Mouse (Mus musculus) kidney, postnatal 0 days (tissue): ENCODE results near the gene Oca2. TPM values are rescaled to one million over a fixed set of nuclear protein-coding genes. Genes with fewer than 3 reads are reported as not detected.

Experiments used
- ATAC-seq: fragments of 200-750 bp; cut with Nextera tagmentation; replicated peaks from 2 replicates; pipeline ENCODE4 v1.8.0; 2017; ENCODE audit warnings: low read depth, moderate number of reproducible peaks, moderate TSS enrichment, moderate library complexity; ENCODE audit not compliant: low FRiP score
- DNase-seq: peaks from one replicate; pipeline ENCODE4 v3.0.0-alpha.2; 2016; ENCODE audit warnings: low spot score
- H3K27ac ChIP-seq: fragments of 300-500 bp; sonication (generic); 2 replicates; pipeline ENCODE4 v1.5.1; 2014; ENCODE audit warnings: mild to moderate bottlenecking
- H3K27me3 ChIP-seq: fragments of 300-500 bp; sonication (generic); 2 replicates; pipeline ENCODE4 v1.6.1; 2014; ENCODE audit warnings: low read length, mixed read lengths; ENCODE audit not compliant: insufficient read depth
- H3K36me3 ChIP-seq: fragments of 300-500 bp; sonication (generic); 2 replicates; pipeline ENCODE4 v1.6.1; 2014; ENCODE audit warnings: low read length, mixed read lengths; ENCODE audit not compliant: insufficient read depth
- H3K4me1 ChIP-seq: fragments of 300-500 bp; sonication (generic); replicated peaks from 2 replicates; pipeline ENCODE4 v1.6.1; 2014; ENCODE audit warnings: antibody characterized with exemption, low read length, mixed read lengths; ENCODE audit not compliant: insufficient read depth
- H3K4me2 ChIP-seq: fragments of 300-500 bp; sonication (generic); 2 replicates; pipeline ENCODE4 v1.6.1; 2014; ENCODE audit warnings: mild to moderate bottlenecking, low read length, moderate library complexity, mixed read lengths
- H3K4me3 ChIP-seq: fragments of 300-500 bp; sonication (generic); replicated peaks from 2 replicates; pipeline ENCODE4 v1.5.1; 2014; ENCODE audit warnings: low read depth, low read length
- H3K9ac ChIP-seq: fragments of 300-500 bp; sonication (generic); 2 replicates; pipeline ENCODE4 v1.6.1; 2014; ENCODE audit warnings: low read depth, low read length
- H3K9me3 ChIP-seq: fragments of 300-500 bp; sonication (generic); replicated peaks from 2 replicates; pipeline ENCODE4 v1.6.1; 2016; ENCODE audit warnings: low read length, inconsistent platforms, mixed read lengths
- CTCF ChIP-seq: IDR thresholded peaks from 2 replicates; pipeline ENCODE4 v1.5.1; 2016; ENCODE audit warnings: antibody characterized with exemption, low read depth, mild to moderate bottlenecking, moderate library complexity
- WGBS: fragments of 180-500 bp; shearing (Covaris S2); extraction: QIAGEN DNeasy Blood & Tissue Kit; methylation state at CpG from one replicate; pipeline ENCODE4 v1.1.7; 2014; 5-methylcytosine and 5-hydroxymethylcytosine counted together
- polyA plus RNA-seq: library from polyadenylated mRNA; unstranded; fragments of >200 nt; fragmentation: Nextera tagmentation; extraction: Ambion mirVana; gene quantifications from 2 replicates; pipeline ENCODE4 v1.2.1, GENCODE M21; 2015

Gene Oca2
- polyA plus RNA-seq, 1 experiment from 2014 or later, result 0.09 TPM

DNA sequence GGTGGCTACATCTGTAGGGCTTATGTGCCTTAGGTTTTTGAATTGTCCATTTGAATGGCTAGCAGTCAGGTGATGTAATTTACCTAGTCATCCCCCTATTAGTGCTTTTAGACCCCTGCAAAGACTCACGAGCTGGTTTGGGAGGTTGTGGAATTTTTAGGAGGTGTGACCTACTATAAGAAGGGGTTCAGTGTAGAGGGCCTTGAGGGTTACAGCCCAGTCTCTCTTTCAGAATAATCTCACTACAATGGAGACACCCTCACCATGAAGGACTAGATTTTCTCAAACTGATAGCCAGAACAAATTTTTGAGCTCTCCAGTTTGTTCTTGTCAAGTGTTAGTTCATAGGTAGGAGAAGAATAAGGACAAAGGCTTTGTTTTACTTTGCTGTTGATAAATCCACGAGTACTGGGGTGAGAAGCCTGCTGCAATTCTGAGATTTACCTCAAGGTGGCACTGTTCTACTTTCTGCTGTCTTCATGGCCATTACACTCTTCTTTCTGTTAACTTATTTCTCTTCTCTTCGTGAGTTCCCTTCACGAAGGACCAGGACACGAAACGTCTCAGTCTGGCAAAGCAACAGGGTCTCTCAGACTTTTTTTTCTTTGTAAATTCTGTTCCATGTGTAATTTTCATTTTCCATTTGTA is 52.0 kb downstream of the Oca2 start:
- peak; percentile 93 for TF ChIP-seq CTCF
- Histone ChIP-seq H3K27ac (no peak overlapping the region), H3K9ac (no peak overlapping the region), H3K4me1 (no peaks in the 10 kb centered on the region), H3K4me2 (no peak overlapping the region), H3K36me3 (no peaks in the 10 kb centered on the region), H3K27me3 (no peaks in the 10 kb centered on the region), H3K4me3 (no peak overlapping the region), H3K9me3 (no peaks in the 10 kb centered on the region)
- WGBS, result 30% methylated on average over 6 of the region's 6 CpGs
- ATAC-seq, result no peak
- peak; percentile 79 for DNase-seq

DNA sequence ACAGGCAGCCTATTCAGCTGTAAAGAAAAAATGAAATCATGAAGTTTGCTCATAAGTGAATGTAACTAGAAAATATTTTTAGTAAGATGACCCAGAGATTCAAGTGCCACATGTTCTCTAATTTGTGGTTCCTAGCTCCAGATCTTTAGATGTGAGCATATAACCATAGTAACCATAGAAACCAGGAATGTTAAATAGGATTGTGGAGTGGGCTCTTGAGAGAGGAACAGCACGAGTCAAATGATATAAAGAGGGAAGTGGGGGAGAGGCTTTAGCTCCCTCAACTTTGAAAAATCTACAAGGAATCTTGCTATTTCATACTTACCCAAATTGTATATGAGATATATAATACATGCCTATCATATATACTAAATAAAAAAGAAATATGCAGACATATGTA is 64.8 kb downstream of the Oca2 start:
- ATAC-seq (no peak), DNase-seq (no peak)
- no peak for TF ChIP-seq CTCF
- Histone ChIP-seq H3K4me2 (no peak overlapping the region), H3K27ac (no peak overlapping the region), H3K36me3 (no peaks in the 10 kb centered on the region), H3K9ac (no peak overlapping the region), H3K9me3 (no peaks in the 10 kb centered on the region), H3K27me3 (no peaks in the 10 kb centered on the region), H3K4me3 (no peak overlapping the region), H3K4me1 (no peaks in the 10 kb centered on the region)
- WGBS, result 28% methylated on average over 1 of the region's 1 CpGs

DNA sequence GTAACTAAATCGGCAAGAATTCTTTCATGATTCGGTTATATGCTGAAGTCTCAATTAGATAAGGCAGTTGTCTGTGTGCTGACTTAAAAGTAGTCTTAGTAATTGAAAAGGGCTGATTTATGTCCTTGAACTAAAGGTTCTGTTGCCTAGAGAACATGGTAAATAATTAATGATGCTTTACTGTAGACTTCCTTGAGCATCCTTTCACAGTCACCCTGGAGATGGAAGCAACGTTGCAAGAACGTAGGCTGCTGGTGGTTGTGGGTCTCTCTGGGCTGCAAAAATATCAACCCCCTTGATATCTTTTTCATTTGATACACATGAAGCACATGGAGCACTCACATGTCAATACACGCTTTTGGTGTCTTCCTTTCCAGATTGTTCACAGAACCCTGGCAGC is 74.8 kb downstream of the Oca2 start:
- no peak for TF ChIP-seq CTCF
- Histone ChIP-seq H3K4me1 (no peaks in the 10 kb centered on the region), H3K4me3 (no peak overlapping the region), H3K27me3 (no peaks in the 10 kb centered on the region), H3K9ac (no peak overlapping the region), H3K36me3 (no peaks in the 10 kb centered on the region), H3K27ac (no peak overlapping the region), H3K4me2 (no peak overlapping the region), H3K9me3 (no peaks in the 10 kb centered on the region)
- WGBS, result 59% methylated on average over 5 of the region's 5 CpGs
- ATAC-seq (no peak), DNase-seq (no peak)

DNA sequence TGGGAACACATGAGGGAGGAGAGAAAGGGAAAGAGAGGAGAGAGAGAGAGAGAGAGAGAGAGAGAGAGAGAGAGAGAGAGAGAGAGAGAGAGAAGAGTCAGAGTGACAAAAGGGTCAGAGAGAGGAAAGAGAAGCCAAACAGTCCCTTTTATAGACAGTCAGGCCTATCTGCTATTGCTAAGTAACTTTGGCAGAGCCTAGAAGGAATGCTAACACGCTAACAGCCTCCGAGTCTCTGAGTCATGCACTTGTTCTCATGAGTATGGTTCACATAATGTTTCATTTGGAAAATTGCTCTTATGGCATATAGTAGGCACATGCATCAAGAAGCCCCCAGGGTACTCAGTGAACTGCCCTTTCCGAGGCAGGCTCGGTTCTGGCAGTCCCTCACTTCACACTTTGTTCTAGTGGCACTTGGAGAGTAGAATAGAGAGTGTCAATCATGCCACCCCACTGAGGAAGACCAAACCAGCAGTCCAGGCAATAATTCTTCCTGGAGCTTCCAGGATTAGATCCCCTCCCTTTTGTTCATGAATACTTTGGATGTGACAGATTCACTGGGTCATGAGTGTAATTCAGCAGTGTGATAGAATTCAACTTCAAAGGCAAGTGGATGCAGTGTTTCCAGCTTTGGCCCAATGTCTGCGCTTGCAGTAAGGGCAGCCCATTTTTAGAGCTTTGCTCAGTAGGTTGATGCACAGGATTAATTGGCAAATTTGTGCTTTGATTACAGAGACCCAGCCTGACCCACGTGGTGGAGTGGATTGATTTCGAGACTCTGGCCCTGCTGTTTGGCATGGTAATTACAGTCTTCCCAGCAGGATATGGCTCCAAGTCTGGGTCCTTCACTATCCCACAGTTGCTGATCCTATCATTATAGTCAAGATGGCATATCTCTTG is 76.3 kb downstream of the Oca2 start:
- Histone ChIP-seq H3K4me3 (no peak overlapping the region), H3K4me2 (no peak overlapping the region), H3K9ac (no peak overlapping the region), H3K9me3 (no peaks in the 10 kb centered on the region), H3K36me3 (no peaks in the 10 kb centered on the region), H3K4me1 (no peaks in the 10 kb centered on the region), H3K27ac (no peak overlapping the region), H3K27me3 (no peaks in the 10 kb centered on the region)
- ATAC-seq (no peak), DNase-seq (no peak)
- no peak for TF ChIP-seq CTCF
- 58% methylated on average over 7 of the region's 7 CpGs for WGBS

DNA sequence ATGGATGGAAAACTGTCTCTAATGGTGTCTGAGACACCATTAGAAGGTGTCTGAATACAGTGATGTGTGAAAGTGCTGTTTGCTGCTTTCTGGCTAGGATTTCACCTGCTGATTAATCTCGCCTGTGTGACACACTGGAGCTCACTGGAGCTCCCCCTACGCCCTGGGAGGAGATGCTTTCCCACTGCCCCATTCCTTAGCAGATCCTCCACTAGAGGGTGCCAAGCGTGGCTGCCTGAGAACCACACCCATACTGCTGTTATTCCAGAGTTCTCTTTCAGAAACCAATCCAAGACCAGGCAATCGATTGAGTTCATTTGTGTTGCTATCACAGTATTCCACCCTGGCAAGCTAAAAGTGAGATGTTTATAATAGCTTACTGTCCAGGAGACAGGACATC is 88.2 kb downstream of the Oca2 start:
- no peaks in the 10 kb centered on the region for H3K9me3 ChIP-seq
- ATAC-seq, result 0 out of 2 replicates have a peak, but pooled peaks have one; percentile 21
- H3K4me2 ChIP-seq, result no peak overlapping the region
- H3K27ac ChIP-seq, result no peak overlapping the region
- H3K9ac ChIP-seq, result no peak overlapping the region
- no peaks in the 10 kb centered on the region for H3K4me1 ChIP-seq
- no peaks in the 10 kb centered on the region for H3K27me3 ChIP-seq
- TF ChIP-seq CTCF, result peak; percentile 67
- 38% methylated on average over 4 of the region's 4 CpGs for WGBS
- H3K36me3 ChIP-seq, result no peaks in the 10 kb centered on the region
- DNase-seq, result peak; percentile 28
- no peak overlapping the region for H3K4me3 ChIP-seq

DNA sequence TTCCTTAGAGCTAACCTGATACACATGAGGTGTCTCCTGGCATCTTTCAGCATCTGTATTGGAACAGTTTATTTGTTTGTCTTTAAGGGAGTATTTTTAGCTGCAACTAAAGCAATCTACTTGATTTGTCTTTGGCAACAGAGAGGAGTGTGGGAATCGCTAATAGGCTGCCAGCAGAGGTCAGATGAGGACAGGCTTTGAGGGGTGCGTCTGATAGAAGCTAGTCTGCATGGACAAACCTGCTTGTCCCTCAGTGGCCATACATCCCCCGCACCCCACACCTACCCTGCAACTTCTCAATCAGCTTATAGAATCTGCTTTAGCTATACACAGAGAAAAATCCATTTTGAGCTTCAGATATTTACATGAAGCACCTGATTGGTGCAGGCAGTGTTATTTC is 109.0 kb downstream of the Oca2 start:
- no peak for ATAC-seq
- WGBS, result 39% methylated on average over 3 of the region's 3 CpGs

More for the DNA sequence above, 109.0 kb downstream of the Oca2 start:
- no peaks in the 10 kb centered on the region for H3K4me1 ChIP-seq
- H3K9ac ChIP-seq, result no peak overlapping the region
- DNase-seq, result peak; percentile 6
- no peaks in the 10 kb centered on the region for H3K27me3 ChIP-seq
- no peak overlapping the region for H3K4me2 ChIP-seq
- no peak overlapping the region for H3K27ac ChIP-seq
- peak; percentile 55 for TF ChIP-seq CTCF
- no peaks in the 10 kb centered on the region for H3K36me3 ChIP-seq
- H3K9me3 ChIP-seq, result no peaks in the 10 kb centered on the region
- H3K4me3 ChIP-seq, result no peak overlapping the region
